Mouse (Mus musculus) midbrain, embryonic 14.5 days (tissue): ENCODE data around the gene Tmem199. TPM values are rescaled to one million over a fixed set of nuclear protein-coding genes. Genes with fewer than 3 reads are reported as not detected.

Experiments used
- ATAC-seq: fragments of 200-750 bp; cut with Nextera tagmentation; 2 replicates; pipeline ENCODE4 v1.8.0; 2017; ENCODE audit warnings: moderate number of reproducible peaks, moderate library complexity; ENCODE audit not compliant: low FRiP score, low TSS enrichment
- DNase-seq: peaks from one replicate; pipeline ENCODE4 v3.0.0-alpha.2; 2015
- H3K27ac ChIP-seq: fragments of 300-500 bp; sonication (generic); replicated peaks from 2 replicates; pipeline ENCODE4 v1.5.1; 2014; ENCODE audit warnings: mild to moderate bottlenecking, low read depth, low read length, moderate library complexity
- H3K27me3 ChIP-seq: fragments of 300-500 bp; sonication (generic); 2 replicates; pipeline ENCODE4 v1.6.1; 2014; ENCODE audit warnings: low read length, control low read depth, mixed read lengths; ENCODE audit not compliant: control insufficient read depth, insufficient read depth
- H3K36me3 ChIP-seq: fragments of 300-500 bp; sonication (generic); 2 replicates; pipeline ENCODE4 v1.6.1; 2014; ENCODE audit warnings: low read length, control low read depth; ENCODE audit not compliant: control insufficient read depth, insufficient read depth
- H3K4me1 ChIP-seq: fragments of 300-500 bp; sonication (generic); 2 replicates; pipeline ENCODE4 v1.6.1; 2014; ENCODE audit warnings: mild to moderate bottlenecking, antibody characterized with exemption, low read length, control low read depth; ENCODE audit not compliant: control insufficient read depth, insufficient read depth
- H3K4me2 ChIP-seq: fragments of 300-500 bp; sonication (generic); 2 replicates; pipeline ENCODE4 v1.6.1; 2014; ENCODE audit warnings: mild to moderate bottlenecking, low read length, moderate library complexity
- H3K4me3 ChIP-seq: fragments of 300-500 bp; sonication (generic); replicated peaks from 2 replicates; pipeline ENCODE4 v1.5.1; 2014; ENCODE audit warnings: low read depth, low read length
- H3K9ac ChIP-seq: fragments of 300-500 bp; sonication (generic); replicated peaks from 2 replicates; pipeline ENCODE4 v1.6.1; 2014; ENCODE audit warnings: mild to moderate bottlenecking, low read length, moderate library complexity
- H3K9me3 ChIP-seq: fragments of 300-500 bp; sonication (generic); 2 replicates; pipeline ENCODE4 v1.6.1; 2016; ENCODE audit warnings: low read length, control low read depth, mixed read lengths; ENCODE audit not compliant: control insufficient read depth
- WGBS: fragments of 180-500 bp; shearing (Covaris S2); extraction: QIAGEN DNeasy Blood & Tissue Kit; methylation state at CpG from one replicate; pipeline ENCODE4 v1.1.7; 2014; 5-methylcytosine and 5-hydroxymethylcytosine counted together
- polyA plus RNA-seq: library from polyadenylated mRNA; unstranded; fragments of >200 nt; fragmentation: Nextera tagmentation; extraction: Ambion mirVana; gene quantifications from 2 replicates; pipeline ENCODE4 v1.2.1, GENCODE M21; 2014

The Tmem199 gene
- polyA plus RNA-seq, 1 experiment from 2014 or later = 104 TPM

GRCm38 (mm10) chr11:78471326-78472103, 40.5 kb downstream of the Tmem199 start:
- no peak overlapping the region for H3K4me2 ChIP-seq
- no peak overlapping the region for H3K4me3 ChIP-seq
- H3K9ac ChIP-seq = no peak overlapping the region
- no peak for ATAC-seq
- H3K27me3 ChIP-seq = no peaks in the 10 kb centered on the region
- WGBS = 92% methylated on average over 10 of the region's 10 CpGs
- H3K36me3 ChIP-seq = peaks cover 34% of the 10 kb centered on the region
- no peak overlapping the region for H3K27ac ChIP-seq
- H3K4me1 ChIP-seq = peaks cover 3% of the 10 kb centered on the region
- DNase-seq = no peak
- H3K9me3 ChIP-seq = no peaks in the 10 kb centered on the region

- Histone ChIP-seq H3K9me3 (no peaks in the 10 kb centered on the region), H3K36me3 (peaks cover 11% of the 10 kb centered on the region), H3K27me3 (no peaks in the 10 kb centered on the region), H3K4me1 (peaks cover 12% of the 10 kb centered on the region), H3K9ac (no peak overlapping the region), H3K27ac (no peak overlapping the region), H3K4me2 (no peak overlapping the region), H3K4me3 (no peak overlapping the region)
- ATAC-seq = no peak
- 77% methylated on average over 3 of the region's 3 CpGs for WGBS
- no peak for DNase-seq
Measured at GRCm38 (mm10) chr11:78467932-78468331, 44.0 kb downstream of the Tmem199 start.

GRCm38 (mm10) chr11:78467515-78467914, 44.5 kb downstream of the Tmem199 start:
- 92% methylated on average over 7 of the region's 7 CpGs for WGBS
- H3K4me2 ChIP-seq = no peak overlapping the region
- no peak overlapping the region for H3K27ac ChIP-seq
- H3K4me1 ChIP-seq = peaks cover 12% of the 10 kb centered on the region
- H3K36me3 ChIP-seq = peaks cover 7% of the 10 kb centered on the region
- H3K27me3 ChIP-seq = no peaks in the 10 kb centered on the region
- H3K9ac ChIP-seq = no peak overlapping the region
- ATAC-seq (no peak), DNase-seq (no peak)
- H3K4me3 ChIP-seq = no peak overlapping the region
- H3K9me3 ChIP-seq = no peaks in the 10 kb centered on the region

GRCm38 (mm10) chr11:78466242-78466912, 45.6 kb downstream of the Tmem199 start:
- Histone ChIP-seq H3K4me1 (peaks cover 12% of the 10 kb centered on the region), H3K27me3 (no peaks in the 10 kb centered on the region), H3K4me2 (peak overlapping the region; percentile 90), H3K27ac (peak overlapping the region; percentile 86; the same call in 1 of the 2 replicates), H3K36me3 (no peaks in the 10 kb centered on the region), H3K4me3 (peak overlapping the region; percentile 73), H3K9me3 (no peaks in the 10 kb centered on the region; the same call in 1 of the 2 replicates), H3K9ac (peak overlapping the region; percentile 78)
- peak; percentile 11 for DNase-seq
- ATAC-seq = peak; percentile 18; the same call in 1 of the 2 replicates
- WGBS = 49% methylated on average over 23 of the region's 23 CpGs

- WGBS = under 1% methylated on average over 41 of the region's 41 CpGs
- H3K27me3 ChIP-seq = no peaks in the 10 kb centered on the region
- peak within 1 kb of the TSS; percentile 90 for H3K4me2 ChIP-seq
- DNase-seq = peak; percentile 90
- H3K4me3 ChIP-seq = peak within 1 kb of the TSS; percentile 73
- H3K36me3 ChIP-seq = no peaks in the 10 kb centered on the region
- ATAC-seq = peak; percentile 92
- no peaks in the 10 kb centered on the region; the same call in 1 of the 2 replicates for H3K9me3 ChIP-seq
- peak within 1 kb of the TSS; percentile 78 for H3K9ac ChIP-seq
- H3K27ac ChIP-seq = peak within 1 kb of the TSS; percentile 86
- H3K4me1 ChIP-seq = peaks cover 12% of the 10 kb centered on the region
Measured at GRCm38 (mm10) chr11:78465568-78466180, 46.3 kb downstream of the Tmem199 start, which contains the start of gene Slc46a1. Gene Slc46a1, plus strand, starts transcription at chr11:78465697.

- H3K4me1 ChIP-seq = peaks cover 12% of the 10 kb centered on the region
- 21% methylated on average over 9 of the region's 9 CpGs for WGBS
- peak overlapping the region; percentile 86; the same call in 1 of the 2 replicates for H3K27ac ChIP-seq
- DNase-seq (peak; percentile 32), ATAC-seq (no peak)
- H3K36me3 ChIP-seq = no peaks in the 10 kb centered on the region
- no peaks in the 10 kb centered on the region; the same call in 1 of the 2 replicates for H3K9me3 ChIP-seq
- peak overlapping the region; percentile 73 for H3K4me3 ChIP-seq
- no peaks in the 10 kb centered on the region for H3K27me3 ChIP-seq
- H3K4me2 ChIP-seq = peak overlapping the region; percentile 90
- peak overlapping the region; percentile 78; the same call in 1 of the 2 replicates for H3K9ac ChIP-seq
Measured at GRCm38 (mm10) chr11:78465116-78465515, 46.9 kb downstream of the Tmem199 start.

- no peak overlapping the region for H3K4me3 ChIP-seq
- ATAC-seq = no peak
- H3K36me3 ChIP-seq = no peaks in the 10 kb centered on the region
- no peaks in the 10 kb centered on the region; the same call in 1 of the 2 replicates for H3K9me3 ChIP-seq
- DNase-seq = no peak
- H3K27me3 ChIP-seq = no peaks in the 10 kb centered on the region
- no peak overlapping the region for H3K27ac ChIP-seq
- no peak overlapping the region for H3K4me2 ChIP-seq
- WGBS = 73% methylated on average over 13 of the region's 13 CpGs
- no peak overlapping the region for H3K9ac ChIP-seq
- peaks cover 12% of the 10 kb centered on the region for H3K4me1 ChIP-seq
Measured at GRCm38 (mm10) chr11:78463286-78464036, 48.5 kb downstream of the Tmem199 start.

- H3K9me3 ChIP-seq = no peaks in the 10 kb centered on the region; the same call in 1 of the 2 replicates
- H3K9ac ChIP-seq = no peak overlapping the region
- H3K27me3 ChIP-seq = no peaks in the 10 kb centered on the region
- WGBS = 77% methylated on average over 5 of the region's 5 CpGs
- no peak overlapping the region for H3K4me3 ChIP-seq
- no peaks in the 10 kb centered on the region for H3K36me3 ChIP-seq
- no peak for DNase-seq
- no peak overlapping the region for H3K4me2 ChIP-seq
- no peak for ATAC-seq
- no peak overlapping the region for H3K27ac ChIP-seq
- peaks cover 12% of the 10 kb centered on the region for H3K4me1 ChIP-seq
Measured at GRCm38 (mm10) chr11:78462669-78463068, 49.3 kb downstream of the Tmem199 start.
